Mouse (Mus musculus): ENCODE results near the gene Mdh1. TPM values are rescaled to one million over a fixed set of nuclear protein-coding genes. Genes with fewer than 3 reads are reported as not detected.

Mdh1 gene
- 112 TPM for total RNA-seq (2023)

GRCm38 (mm10) chr11:21571700-21572381 is at the start of gene Mdh1, which contains the start of gene Wdpcp:
Mdh1 (minus strand) TSS chr11:21572367.
Wdpcp (plus strand) TSS chr11:21572235.

Other genes starting within 250 kb of the Mdh1 start
- gene Ugp2, start 201.2 kb downstream of the Mdh1 start, total RNA-seq (2023) = 19.3 TPM
- 0.97 TPM for gene Wdpcp, start 132 bp downstream of the Mdh1 start, total RNA-seq (2023)